Mouse (Mus musculus) CH12.LX (cell line): ENCODE data around the gene Hmgcr. TPM values are rescaled to one million over a fixed set of nuclear protein-coding genes. Genes with fewer than 3 reads are reported as not detected.

ENCODE experiments used
- DNase-seq: peaks from one replicate; pipeline ENCODE4 v3.0.0-alpha.2; 2013; ENCODE audit errors: extremely low read depth
- H3K27ac ChIP-seq: 2 replicates; pipeline ENCODE4 v1.5.1; 2012; ENCODE audit warnings: low read depth, mild to moderate bottlenecking, control low read depth, moderate library complexity; ENCODE audit not compliant: insufficient read depth
- H3K27me3 ChIP-seq: replicated peaks from 2 replicates; pipeline ENCODE3; 2012; ENCODE audit warnings: inconsistent platforms
- H3K36me3 ChIP-seq, 2 experiments: replicated peaks in 1 of 2; 2 replicates each; pipeline versions ENCODE3 to v1.6.1; 2012; ENCODE audit warnings: inconsistent platforms in 1 of 2, low read length in 1 of 2, mild to moderate bottlenecking in 1 of 2, mixed read lengths in 1 of 2, moderate library complexity in 1 of 2; ENCODE audit not compliant: control insufficient read depth in 1 of 2, insufficient read depth in 1 of 2
- H3K4me1 ChIP-seq, 2 experiments: 2 replicates each; pipeline ENCODE4 v1.6.1; 2012; ENCODE audit warnings: inconsistent platforms in 1 of 2, moderate library complexity in 1 of 2; ENCODE audit not compliant: insufficient read depth in 2 of 2, control insufficient read depth in 1 of 2
- H3K4me2 ChIP-seq: 2 replicates; pipeline ENCODE4 v1.6.1; 2012; ENCODE audit warnings: low read depth, mild to moderate bottlenecking, control low read depth; ENCODE audit not compliant: poor library complexity, insufficient read depth, severe bottlenecking
- H3K4me3 ChIP-seq, 3 experiments: fragments of 150-350 bp in 1 of 3; sonication (generic) in 1 of 3; replicated peaks in 1 of 3; 2 replicates each; pipeline versions ENCODE3 to v1.5.1; 2011 to 2012; ENCODE audit warnings: low read depth in 2 of 3, low read length in 2 of 3, mild to moderate bottlenecking in 2 of 3, moderate library complexity in 2 of 3, control low read depth in 1 of 3, improper control_type of control experiment in 1 of 3, inconsistent platforms in 1 of 3, mixed read lengths in 1 of 3; ENCODE audit not compliant: poor library complexity in 1 of 3
- H3K79me2 ChIP-seq: replicated peaks from 2 replicates; pipeline ENCODE4 v1.6.1; 2012; ENCODE audit warnings: mild to moderate bottlenecking, moderate library complexity; ENCODE audit not compliant: control insufficient read depth, poor library complexity, insufficient read depth, severe bottlenecking; ENCODE audit errors: extremely low read depth
- H3K9ac ChIP-seq: 2 replicates; pipeline ENCODE4 v1.6.1; 2012; ENCODE audit warnings: low read depth, mild to moderate bottlenecking, control low read depth, moderate library complexity; ENCODE audit not compliant: insufficient read depth
- H3K9me3 ChIP-seq: replicated peaks from 2 replicates; pipeline ENCODE3; 2012; ENCODE audit warnings: low read length, inconsistent platforms, mixed read lengths
- BHLHE40 ChIP-seq: IDR thresholded peaks from 2 replicates; pipeline ENCODE4 v1.6.1; 2011; ENCODE audit warnings: mild to moderate bottlenecking, low read depth, low read length, improper control_type of control experiment
- E2F4 ChIP-seq: IDR thresholded peaks from 2 replicates; pipeline ENCODE4 v1.6.1; 2011; ENCODE audit warnings: low read depth, low read length, improper control_type of control experiment; ENCODE audit not compliant: insufficient replicate concordance
- ELF1 ChIP-seq: IDR thresholded peaks from 2 replicates; pipeline ENCODE4 v1.6.1; 2014; ENCODE audit warnings: low read depth, mild to moderate bottlenecking, inconsistent platforms, low read length, improper control_type of control experiment
- EP300 ChIP-seq: IDR thresholded peaks from 2 replicates; pipeline ENCODE4 v1.6.1; 2011; ENCODE audit warnings: low read length, improper control_type of control experiment
- GABPA ChIP-seq: IDR thresholded peaks from 2 replicates; pipeline ENCODE4 v1.6.1; 2012; ENCODE audit warnings: low read depth, low read length, improper control_type of control experiment, inconsistent platforms; ENCODE audit not compliant: insufficient replicate concordance
- IRF4 ChIP-seq: IDR thresholded peaks from 2 replicates; pipeline ENCODE4 v1.6.1; 2014; ENCODE audit warnings: low read depth, mild to moderate bottlenecking, inconsistent platforms, low read length, improper control_type of control experiment
- JUN ChIP-seq: IDR thresholded peaks from 2 replicates; pipeline ENCODE4 v1.6.1; 2011; ENCODE audit warnings: low read depth, mild to moderate bottlenecking, low read length, improper control_type of control experiment, moderate library complexity; ENCODE audit not compliant: insufficient read depth
- MAFK ChIP-seq: IDR thresholded peaks from 2 replicates; pipeline ENCODE4 v1.6.1; 2011; ENCODE audit warnings: low read length, improper control_type of control experiment; ENCODE audit not compliant: insufficient replicate concordance
- MAX ChIP-seq: IDR thresholded peaks from 2 replicates; pipeline ENCODE4 v1.6.1; 2011; ENCODE audit warnings: low read length, improper control_type of control experiment
- MEF2A ChIP-seq: IDR thresholded peaks from 2 replicates; pipeline ENCODE4 v1.6.1; 2014; ENCODE audit warnings: low read depth, mild to moderate bottlenecking, inconsistent platforms, low read length, improper control_type of control experiment, borderline replicate concordance
- MXI1 ChIP-seq: IDR thresholded peaks from 2 replicates; pipeline ENCODE4 v1.6.1; 2011; ENCODE audit warnings: mild to moderate bottlenecking, low read depth, low read length, improper control_type of control experiment
- MYC ChIP-seq: IDR thresholded peaks from 2 replicates; pipeline ENCODE4 v1.6.1; 2011; ENCODE audit warnings: low read depth, mild to moderate bottlenecking, improper control_type of control experiment, low read length
- NRF1 ChIP-seq: IDR thresholded peaks from 2 replicates; pipeline ENCODE4 v1.6.1; 2014; ENCODE audit warnings: low read depth, mild to moderate bottlenecking, inconsistent platforms, low read length, improper control_type of control experiment, moderate library complexity
- PAX5 ChIP-seq: IDR thresholded peaks from 2 replicates; pipeline ENCODE4 v1.6.1; 2012; ENCODE audit warnings: low read length, inconsistent platforms, mixed read lengths
- POLR2A ChIP-seq: IDR thresholded peaks from 2 replicates; pipeline ENCODE4 v1.6.1; 2011; ENCODE audit warnings: low read depth, mild to moderate bottlenecking, improper control_type of control experiment, low read length
- RCOR1 ChIP-seq: conservative IDR thresholded peaks from 2 replicates; pipeline ENCODE4 v1.6.1; 2012; ENCODE audit warnings: low read depth, mild to moderate bottlenecking, inconsistent platforms, low read length, improper control_type of control experiment
- SMC3 ChIP-seq: IDR thresholded peaks from 2 replicates; pipeline ENCODE4 v1.6.1; 2011; ENCODE audit warnings: low read depth, low read length, improper control_type of control experiment
- TBP ChIP-seq: conservative IDR thresholded peaks from 2 replicates; pipeline ENCODE4 v1.6.1; 2011; ENCODE audit warnings: low read depth, low read length, improper control_type of control experiment
- UBTF ChIP-seq: IDR thresholded peaks from 2 replicates; pipeline ENCODE4 v1.6.1; 2012; ENCODE audit warnings: low read depth, mild to moderate bottlenecking, inconsistent platforms, low read length, improper control_type of control experiment, moderate library complexity
- USF1 ChIP-seq: IDR thresholded peaks from 2 replicates; pipeline ENCODE4 v1.6.1; 2014; ENCODE audit warnings: low read depth, mild to moderate bottlenecking, inconsistent platforms, low read length, improper control_type of control experiment
- ZMIZ1 ChIP-seq: IDR thresholded peaks from 2 replicates; pipeline ENCODE4 v1.6.1; 2012; ENCODE audit warnings: low read depth, mild to moderate bottlenecking, inconsistent platforms, low read length, improper control_type of control experiment
- dilution Hi-C: fragments of 300-500 bp; cut with MboI; formaldehyde crosslinking; loops from 2 replicates; pipeline ENCODE4 v1.14.3; 2020; ENCODE audit warnings: low sequenced_read_pairs; ENCODE audit not compliant: extremely low pct_unique_long_range_greater_than_20kb, extremely low pct_ligation_motif_present
- in situ Hi-C: fragments of 300-500 bp; cut with MboI; formaldehyde crosslinking; loops from 3 replicates; pipeline ENCODE4 v1.14.3; 2019; ENCODE audit warnings: low sequenced_read_pairs, low pct_ligation_motif_present, low pct_unique_long_range_greater_than_20kb, mixed read lengths
- polyA plus RNA-seq: library from polyadenylated mRNA; unstranded; fragments of >175 nt; gene quantifications from 2 replicates; pipeline ENCODE4 v1.2.1, GENCODE M21; 2012; ENCODE audit warnings: low read depth; ENCODE audit not compliant: insufficient read length
- total RNA-seq, 2 experiments: library from RNA; depleted of rRNA; stranded (reverse); fragments of 300-350 nt in 1 of 2; fragments of >200 nt in 1 of 2; gene quantifications; 2 replicates each; pipeline ENCODE4 v1.2.3; 2012 to 2014

The Hmgcr gene
- total and polyA plus RNA-seq, 3 experiments, result 71.6 to 118 (median 97.5) TPM

GRCm38 (mm10) chr13:96673817-96674216 lies 3.1 kb upstream of the Hmgcr start:
- no peak for DNase-seq
- in situ Hi-C loops (no loop called here), dilution Hi-C loops (no loop called here)
- Histone ChIP-seq H3K36me3 (no peaks in the 10 kb centered on the region), H3K27ac (no peak overlapping the region), H3K79me2 (peaks cover 17% of the 10 kb centered on the region), H3K9me3 (no peaks in the 10 kb centered on the region), H3K27me3 (no peaks in the 10 kb centered on the region), H3K4me1 (peaks cover 10 to 29% of the 10 kb centered on the region in 2 experiments), H3K9ac (no peak overlapping the region), H3K4me2 (no peak overlapping the region), H3K4me3 (no peak overlapping the region)
- TF ChIP-seq RCOR1 (no peak), UBTF (no peak), PAX5 (no peak), GABPA (no peak), MYC (no peak), POLR2A (no peak), ELF1 (no peak), E2F4 (no peak), IRF4 (no peak), MXI1 (no peak), ZMIZ1 (no peak), NRF1 (no peak), SMC3 (no peak), MAFK (no peak), MEF2A (no peak), JUN (no peak), TBP (no peak)

- TF ChIP-seq USF1 (no peak), TBP (0 out of 2 replicates have a peak, but pooled peaks have one; percentile 19), MEF2A (0 out of 2 replicates have a peak, but pooled peaks have one; percentile 19), MAX (peak; percentile 58; the same call in 1 of the 2 replicates), EP300 (no peak), MYC (peak; percentile 59; the same call in 1 of the 2 replicates), BHLHE40 (peak; percentile 34; the same call in 1 of the 2 replicates), MXI1 (peak; percentile 57; the same call in 1 of the 2 replicates)
- no peak overlapping the region; the same call in 1 of the 2 replicates for H3K9ac ChIP-seq
- in situ Hi-C loops, result no loop called here
- H3K36me3 ChIP-seq, result peaks cover 0 to 2% of the 10 kb centered on the region in 2 experiments
- H3K4me1 ChIP-seq, result peaks cover 10 to 32% of the 10 kb centered on the region in 2 experiments
- DNase-seq, result no peak
- no peak overlapping the region for H3K27ac ChIP-seq
- H3K9me3 ChIP-seq, result no peaks in the 10 kb centered on the region
- dilution Hi-C loops, result no loop called here
- no peak overlapping the region for H3K4me3 ChIP-seq
- H3K27me3 ChIP-seq, result no peaks in the 10 kb centered on the region
- H3K4me2 ChIP-seq, result peak overlapping the region; percentile 65
- peaks cover 32% of the 10 kb centered on the region for H3K79me2 ChIP-seq
These were observed 1.5 kb upstream of the Hmgcr start for GRCm38 (mm10) chr13:96672276-96672675.
